Mouse (Mus musculus): ENCODE results near the gene Lhcgr.

Lhcgr gene

GRCm38 (mm10) chr17:88702345-88702744 lies 89.4 kb downstream of the Lhcgr start:
- no peak for DNase-seq

- no peak for DNase-seq
These were observed 90.9 kb downstream of the Lhcgr start for GRCm38 (mm10) chr17:88700901-88701300.

GRCm38 (mm10) chr17:88696656-88697333 lies 95.0 kb downstream of the Lhcgr start:
- no peak for DNase-seq

- no peak for DNase-seq
These were observed 103.6 kb downstream of the Lhcgr start for GRCm38 (mm10) chr17:88688226-88688625.

- no peak for DNase-seq
These were observed 116.2 kb downstream of the Lhcgr start for GRCm38 (mm10) chr17:88675310-88676309.

- DNase-seq = no peak
These were observed 121.0 kb downstream of the Lhcgr start for GRCm38 (mm10) chr17:88670800-88671199.

- no peak for DNase-seq
These were observed 121.9 kb downstream of the Lhcgr start for GRCm38 (mm10) chr17:88669921-88670320.

- DNase-seq = no peak
These were observed 123.3 kb downstream of the Lhcgr start, which contains the start of gene Gtf2a1l for GRCm38 (mm10) chr17:88668452-88668851. Gene Gtf2a1l (plus strand): TSS chr17:88668660.
